10 mouse cellular contexts compared by ENCODE assay signal in the genomic region with DNA sequence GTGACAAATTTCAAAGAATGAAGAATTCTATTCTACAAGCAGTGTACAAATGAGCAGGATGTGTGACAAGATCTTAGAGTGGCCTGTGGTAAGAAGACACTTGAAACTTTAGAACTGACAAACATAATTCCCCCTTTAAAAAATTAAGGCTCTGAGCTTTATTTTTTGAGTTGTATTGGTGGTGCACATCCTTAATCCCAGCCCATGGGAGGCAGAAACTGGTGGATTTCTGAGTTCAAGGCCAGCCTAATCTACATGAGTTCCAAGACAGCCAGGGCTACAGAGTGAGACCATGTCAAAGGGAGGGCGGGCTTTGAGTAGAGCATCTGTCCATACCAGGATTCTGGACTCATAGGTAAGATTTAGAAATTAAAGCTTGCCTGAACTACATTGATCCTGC. TPM values are rescaled to one million over a fixed set of nuclear protein-coding genes. Genes with fewer than 3 reads are reported as not detected.
DNase-seq lines count a peak whose midpoint lies in the region; ATAC-seq lines count a peak whose summit lies in the region.
"Had no signal": no experiment of that assay in that cellular context is flagged by ENCODE, and none has a peak within 500 bp of the region (broad histone marks: within the 10 kb centered on the region; RNA-seq: fewer than 3 reads in every experiment).

No protein-coding gene starts in this region.

- peak overlapping the region; percentile 70 for H3K4me2 ChIP-seq in forebrain, embryonic 13.5 days
- H3K4me2 ChIP-seq in liver, embryonic 13.5 days = peak overlapping the region; percentile 79

- H3K4me3 ChIP-seq in megakaryocyte, embryonic 14.5 days (replicated peaks) = peak overlapping the region; percentile 95
- H3K4me3 ChIP-seq in forebrain, embryonic 13.5 days = 0 out of 2 replicates have a peak overlapping the region, but pooled peaks have one; percentile 76
- peak overlapping the region; percentile 94 for H3K4me3 ChIP-seq in liver, embryonic 13.5 days (replicated peaks)

- no peak for ATAC-seq in megakaryocyte, adult 5-6 weeks (ENCODE audit: poor library complexity, severe bottlenecking)
- no peak for ATAC-seq in forebrain, embryonic 13.5 days
- ATAC-seq in liver, embryonic 13.5 days (ENCODE audit: low read depth) = no peak

- H3K9me3 ChIP-seq in megakaryocyte, embryonic 14.5 days = no peaks in the 10 kb centered on the region
- H3K9me3 ChIP-seq in forebrain, embryonic 13.5 days (replicated peaks) = no peaks in the 10 kb centered on the region
- no peaks in the 10 kb centered on the region for H3K9me3 ChIP-seq in liver, embryonic 13.5 days (replicated peaks)

- no peaks in the 10 kb centered on the region for H3K27me3 ChIP-seq in megakaryocyte, embryonic 14.5 days (replicated peaks)
- H3K27me3 ChIP-seq in forebrain, embryonic 13.5 days = no peaks in the 10 kb centered on the region
- H3K27me3 ChIP-seq in liver, embryonic 13.5 days = no peaks in the 10 kb centered on the region

- 90% methylated on average over 1 of the region's 1 CpGs for WGBS in forebrain, embryonic 13.5 days
- WGBS in liver, embryonic 13.5 days (ENCODE audit: insufficient replicate concordance) = 55% methylated on average over 1 of the region's 1 CpGs

- H3K27ac ChIP-seq in forebrain, embryonic 13.5 days = no peak overlapping the region
- peak overlapping the region; percentile 37 for H3K27ac ChIP-seq in liver, embryonic 13.5 days

- peaks cover 60% of the 10 kb centered on the region for H3K4me1 ChIP-seq in megakaryocyte, embryonic 14.5 days
- peaks cover 27% of the 10 kb centered on the region for H3K4me1 ChIP-seq in forebrain, embryonic 13.5 days
- peaks cover 53% of the 10 kb centered on the region for H3K4me1 ChIP-seq in liver, embryonic 13.5 days (replicated peaks)

- peaks cover 32% of the 10 kb centered on the region for H3K36me3 ChIP-seq in megakaryocyte, embryonic 14.5 days (replicated peaks; ENCODE audit: low read length)
- H3K36me3 ChIP-seq in forebrain, embryonic 13.5 days (ENCODE audit: poor library complexity, severe bottlenecking) = no peaks in the 10 kb centered on the region
- H3K36me3 ChIP-seq in liver, embryonic 13.5 days = peaks cover 18% of the 10 kb centered on the region

- DNase-seq in liver, embryonic 13.5 days = no peak
- no peak for DNase-seq in ovary, adult 18-20 months (ENCODE audit: low spot score)
- no peak for DNase-seq in urinary bladder, postnatal 14 days (ENCODE audit: low spot score)
- no peak for DNase-seq in kidney, adult 18-20 months
- DNase-seq: adrenal gland, adult 2 months; lung, postnatal 14 days; spleen, adult 18-20 months had no signal

- H3K9ac ChIP-seq in forebrain, embryonic 13.5 days = no peak overlapping the region
- peak overlapping the region; percentile 96 for H3K9ac ChIP-seq in liver, embryonic 13.5 days

RNA-seq across cellular contexts. Expression of a gene that starts 30.7 kb away (rescaled TPM):
- 6.0 and 11.7 TPM in 2 replicates for polyA plus RNA-seq in megakaryocyte, embryonic 14.5 days (2012; ENCODE audit: insufficient read depth, low replicate concordance)
- 64.1 and 69.9 TPM in 2 replicates for total RNA-seq in megakaryocyte, adult 5-6 weeks (2015)
- total RNA-seq in megakaryocyte, adult 5-6 weeks (2017) = 94.1 and 98.6 TPM in 2 replicates
- polyA plus RNA-seq in forebrain, embryonic 13.5 days (2015; fragmentation: Nextera tagmentation; extraction: Ambion mirVana) = 38.3 and 43.1 TPM in 2 replicates
- polyA plus RNA-seq in liver, embryonic 13.5 days (2015; fragmentation: Nextera tagmentation; extraction: Ambion mirVana) = 33.3 and 38.6 TPM in 2 replicates

RNA-seq across cellular contexts. Expression of a gene that starts 56.3 kb away (rescaled TPM):
- not detected in 2 replicates for polyA plus RNA-seq in megakaryocyte, embryonic 14.5 days (2012; ENCODE audit: insufficient read depth, low replicate concordance)
- 0.23 TPM in 1 of 2 replicates, not detected in the other for total RNA-seq in megakaryocyte, adult 5-6 weeks (2015)
- not detected in 2 replicates for total RNA-seq in megakaryocyte, adult 5-6 weeks (2017)
- 1.1 and 2.0 TPM in 2 replicates for polyA plus RNA-seq in forebrain, embryonic 13.5 days (2015; fragmentation: Nextera tagmentation; extraction: Ambion mirVana)
- 0.03 TPM in 1 of 2 replicates, not detected in the other for polyA plus RNA-seq in liver, embryonic 13.5 days (2015; fragmentation: Nextera tagmentation; extraction: Ambion mirVana)
- polyA plus RNA-seq: adrenal gland, adult 2 months had no signal
